Mouse (Mus musculus): ENCODE measurements around the gene Ikbip.

The Ikbip gene

GRCm38 (mm10) chr10:91122646-91123045, 39.9 kb downstream of the Ikbip start:
- DNase-seq (ENCODE audit: low spot score in 2 of 2), result no peak

GRCm38 (mm10) chr10:91123281-91123827, 40.6 kb downstream of the Ikbip start:
- DNase-seq (ENCODE audit: low spot score in 2 of 2), result peak in 1 of 2 experiments; percentile 59

- DNase-seq (ENCODE audit: low spot score in 2 of 2), result peak; percentile 98
These were observed 41.4 kb downstream of the Ikbip start, which contains the start of gene Slc25a3 for GRCm38 (mm10) chr10:91123828-91124822. Gene Slc25a3, minus strand, starts transcription at chr10:91124059.

GRCm38 (mm10) chr10:91126618-91127355, 44.0 kb downstream of the Ikbip start:
- DNase-seq (ENCODE audit: low spot score in 2 of 2), result no peak

GRCm38 (mm10) chr10:91127395-91127794, 44.7 kb downstream of the Ikbip start:
- no peak for DNase-seq (ENCODE audit: low spot score in 2 of 2)

- no peak for DNase-seq (ENCODE audit: low spot score in 2 of 2)
These were observed 45.9 kb downstream of the Ikbip start for GRCm38 (mm10) chr10:91128551-91129160.

GRCm38 (mm10) chr10:91130792-91131191, 48.1 kb downstream of the Ikbip start:
- no peak for DNase-seq (ENCODE audit: low spot score in 2 of 2)

GRCm38 (mm10) chr10:91131565-91131964, 48.8 kb downstream of the Ikbip start:
- DNase-seq (ENCODE audit: low spot score in 2 of 2), result no peak

- no peak for DNase-seq (ENCODE audit: low spot score in 2 of 2)
These were observed 52.7 kb downstream of the Ikbip start for GRCm38 (mm10) chr10:91135302-91135972.

- no peak for DNase-seq (ENCODE audit: low spot score in 2 of 2)
These were observed 54.7 kb downstream of the Ikbip start for GRCm38 (mm10) chr10:91137400-91137799.

GRCm38 (mm10) chr10:91138317-91138716, 55.6 kb downstream of the Ikbip start:
- no peak for DNase-seq (ENCODE audit: low spot score in 2 of 2)

- no peak for DNase-seq (ENCODE audit: low spot score in 2 of 2)
These were observed 56.5 kb downstream of the Ikbip start for GRCm38 (mm10) chr10:91139148-91139766.

GRCm38 (mm10) chr10:91141564-91141963, 58.8 kb downstream of the Ikbip start:
- DNase-seq (ENCODE audit: low spot score in 2 of 2), result no peak

- no peak for DNase-seq (ENCODE audit: low spot score in 2 of 2)
These were observed 60.0 kb downstream of the Ikbip start for GRCm38 (mm10) chr10:91142654-91143191.

GRCm38 (mm10) chr10:91143313-91144230, 60.8 kb downstream of the Ikbip start:
- no peak for DNase-seq (ENCODE audit: low spot score in 2 of 2)

GRCm38 (mm10) chr10:91145413-91145812, 62.7 kb downstream of the Ikbip start:
- DNase-seq (ENCODE audit: low spot score in 2 of 2), result no peak

Data from urinary bladder, postnatal 36 days (tissue).